Mouse (Mus musculus) lung, embryonic 16.5 days (tissue): ENCODE measurements around the gene Kcnj10. TPM values are rescaled to one million over a fixed set of nuclear protein-coding genes. Genes with fewer than 3 reads are reported as not detected.

Experiments used
- ATAC-seq: fragments of 200-750 bp; cut with Nextera tagmentation; 2 replicates; pipeline ENCODE4 v1.8.0; 2017; ENCODE audit warnings: low read depth, mild to moderate bottlenecking, moderate library complexity
- H3K27ac ChIP-seq: fragments of 300-500 bp; sonication (generic); 2 replicates; pipeline ENCODE4 v1.5.1; 2014; ENCODE audit warnings: mild to moderate bottlenecking, control low read depth, low read length
- H3K27me3 ChIP-seq: fragments of 300-500 bp; sonication (generic); 2 replicates; pipeline ENCODE4 v1.6.1; 2014; ENCODE audit warnings: low read depth, low read length, mixed read lengths; ENCODE audit not compliant: control insufficient read depth, insufficient read depth
- H3K36me3 ChIP-seq: fragments of 300-500 bp; sonication (generic); 2 replicates; pipeline ENCODE4 v1.6.1; 2014; ENCODE audit warnings: low read length; ENCODE audit not compliant: control insufficient read depth, insufficient read depth
- H3K4me1 ChIP-seq: fragments of 300-500 bp; sonication (generic); replicated peaks from 2 replicates; pipeline ENCODE4 v1.6.1; 2014; ENCODE audit warnings: low read length, mixed read lengths; ENCODE audit not compliant: control insufficient read depth, insufficient read depth
- H3K4me2 ChIP-seq: fragments of 300-500 bp; sonication (generic); 2 replicates; pipeline ENCODE4 v1.6.1; 2014; ENCODE audit warnings: low read depth, low read length, control low read depth
- H3K4me3 ChIP-seq: fragments of 300-500 bp; sonication (generic); 2 replicates; pipeline ENCODE4 v1.5.1; 2014; ENCODE audit warnings: mild to moderate bottlenecking, low read length, control low read depth
- H3K9ac ChIP-seq: fragments of 300-500 bp; sonication (generic); 2 replicates; pipeline ENCODE4 v1.6.1; 2014; ENCODE audit warnings: low read length, control low read depth
- H3K9me3 ChIP-seq: fragments of 300-500 bp; sonication (generic); 2 replicates; pipeline ENCODE4 v1.6.1; 2016; ENCODE audit warnings: low read length; ENCODE audit not compliant: control insufficient read depth
- WGBS: fragments of 180-500 bp; shearing (Covaris S2); extraction: QIAGEN DNeasy Blood & Tissue Kit; methylation state at CpG from one replicate; pipeline ENCODE4 v1.1.7; 2014; 5-methylcytosine and 5-hydroxymethylcytosine counted together
- polyA plus RNA-seq: library from polyadenylated mRNA; unstranded; fragments of >200 nt; fragmentation: Nextera tagmentation; extraction: Ambion mirVana; gene quantifications from 2 replicates; pipeline ENCODE4 v1.2.1, GENCODE M21; 2015

Gene Kcnj10
- polyA plus RNA-seq, 1 experiment from 2014 or later: 0.20 TPM

- Histone ChIP-seq H3K9me3 (peaks cover 2% of the 10 kb centered on the region; the same call in 1 of the 2 replicates), H3K4me1 (peaks cover 5% of the 10 kb centered on the region; the same call in 1 of the 2 replicates), H3K27me3 (peaks cover 50% of the 10 kb centered on the region), H3K4me3 (no peak overlapping the region), H3K4me2 (no peak overlapping the region), H3K9ac (no peak overlapping the region), H3K36me3 (no peaks in the 10 kb centered on the region), H3K27ac (no peak overlapping the region)
- no peak for ATAC-seq
- WGBS: 82% methylated on average over 16 of the region's 16 CpGs
Observed at GRCm38 (mm10) chr1:172327206-172328001, 13.6 kb upstream of the Kcnj10 start.

DNA sequence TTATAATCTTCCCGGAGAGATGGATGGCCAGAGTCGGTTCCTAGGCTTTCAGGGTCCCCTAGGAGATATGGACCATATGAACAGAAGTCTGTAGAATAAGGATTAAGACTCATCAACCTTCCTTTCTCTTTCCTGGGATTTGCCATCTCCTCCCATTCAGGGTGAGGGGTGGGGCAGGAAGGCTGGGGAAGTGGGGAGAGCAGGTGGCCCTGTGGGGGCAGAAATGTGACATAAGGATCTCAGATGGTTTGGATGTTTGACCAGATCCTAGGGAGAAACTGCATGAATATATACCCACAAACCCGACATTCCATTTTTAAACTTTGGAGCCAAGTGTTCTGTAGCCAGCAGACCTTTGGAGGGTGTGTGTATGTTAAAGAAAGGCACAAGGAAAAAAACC, 13.0 kb upstream of the Kcnj10 start:
- Histone ChIP-seq H3K36me3 (no peaks in the 10 kb centered on the region), H3K4me1 (peaks cover 5% of the 10 kb centered on the region; the same call in 1 of the 2 replicates), H3K9ac (no peak overlapping the region), H3K27me3 (peaks cover 54% of the 10 kb centered on the region), H3K4me2 (no peak overlapping the region), H3K9me3 (peaks cover 2% of the 10 kb centered on the region; the same call in 1 of the 2 replicates), H3K4me3 (no peak overlapping the region), H3K27ac (no peak overlapping the region)
- 59% methylated on average over 3 of the region's 3 CpGs for WGBS
- ATAC-seq: no peak

GRCm38 (mm10) chr1:172328461-172328860, 12.5 kb upstream of the Kcnj10 start:
- H3K36me3 ChIP-seq: no peaks in the 10 kb centered on the region
- peaks cover 54% of the 10 kb centered on the region for H3K27me3 ChIP-seq
- peaks cover 5% of the 10 kb centered on the region; the same call in 1 of the 2 replicates for H3K4me1 ChIP-seq
- H3K27ac ChIP-seq: no peak overlapping the region
- H3K9me3 ChIP-seq: peaks cover 2% of the 10 kb centered on the region; the same call in 1 of the 2 replicates
- WGBS: 66% methylated on average over 7 of the region's 7 CpGs
- no peak overlapping the region for H3K9ac ChIP-seq
- ATAC-seq: no peak
- no peak overlapping the region for H3K4me2 ChIP-seq
- no peak overlapping the region for H3K4me3 ChIP-seq

DNA sequence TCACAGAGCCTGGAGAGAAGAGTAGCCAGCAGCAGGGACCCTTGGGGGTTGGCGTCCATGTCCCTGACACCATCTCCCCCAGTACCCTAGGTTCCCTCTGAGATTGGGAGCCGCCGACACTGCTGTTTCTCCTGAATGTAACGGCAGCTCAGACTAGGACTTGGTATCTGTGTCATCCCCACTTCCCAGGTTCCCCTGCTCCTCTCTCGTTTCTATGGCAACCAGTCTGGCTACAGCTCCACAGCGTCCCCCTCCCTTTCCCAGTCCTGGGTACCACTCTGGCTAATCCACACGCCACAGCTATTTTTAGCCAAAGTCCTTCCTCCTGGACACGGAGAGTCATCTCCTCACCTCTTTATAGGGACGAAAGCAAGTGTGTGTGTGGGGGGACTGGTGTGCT, 11.9 kb upstream of the Kcnj10 start, which contains the start of gene Kcnj9:
TSS of gene Kcnj9 (minus strand) at position 188 of the 400 bp plus-strand sequence.
- H3K27me3 ChIP-seq: peaks cover 54% of the 10 kb centered on the region

DNA sequence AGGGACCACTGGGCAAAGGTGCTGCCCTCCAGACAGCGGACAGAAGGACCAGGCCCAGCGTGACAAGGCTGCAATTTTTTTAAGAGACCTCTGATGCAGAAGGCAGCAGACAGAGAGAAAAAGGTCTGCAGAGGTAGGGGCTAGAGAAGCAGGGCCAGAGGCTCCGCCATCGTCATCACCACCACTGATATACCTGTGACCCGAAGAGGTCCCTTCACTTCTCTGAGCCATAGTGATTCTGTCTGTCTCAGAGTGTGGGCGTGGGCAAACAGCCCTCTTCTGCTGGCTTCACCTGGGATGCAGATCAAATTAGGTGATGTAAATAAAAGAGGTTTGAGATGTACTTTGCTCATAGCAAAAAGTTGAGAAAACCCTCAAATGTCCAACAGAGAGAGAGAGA, 11.4 kb upstream of the Kcnj10 start:
- Histone ChIP-seq H3K4me2 (no peak overlapping the region), H3K9ac (no peak overlapping the region), H3K27me3 (peaks cover 54% of the 10 kb centered on the region), H3K4me3 (no peak overlapping the region), H3K9me3 (peaks cover 2% of the 10 kb centered on the region; the same call in 1 of the 2 replicates), H3K36me3 (no peaks in the 10 kb centered on the region), H3K27ac (no peak overlapping the region), H3K4me1 (peaks cover 5% of the 10 kb centered on the region; the same call in 1 of the 2 replicates)
- 63% methylated on average over 6 of the region's 6 CpGs for WGBS
- no peak for ATAC-seq

More for the DNA sequence above, 11.9 kb upstream of the Kcnj10 start, which contains the start of gene Kcnj9:
- 19% methylated on average over 9 of the region's 9 CpGs for WGBS
- H3K4me1 ChIP-seq: peaks cover 5% of the 10 kb centered on the region; the same call in 1 of the 2 replicates
- H3K9ac ChIP-seq: no peak within 1 kb of the TSS
- no peak within 1 kb of the TSS for H3K4me2 ChIP-seq
- H3K4me3 ChIP-seq: no peak within 1 kb of the TSS
- peaks cover 2% of the 10 kb centered on the region; the same call in 1 of the 2 replicates for H3K9me3 ChIP-seq
- no peak within 1 kb of the TSS for H3K27ac ChIP-seq
- no peaks in the 10 kb centered on the region for H3K36me3 ChIP-seq
- no peak for ATAC-seq

- no peak for ATAC-seq
- no peak overlapping the region for H3K27ac ChIP-seq
- H3K9me3 ChIP-seq: peaks cover 2% of the 10 kb centered on the region; the same call in 1 of the 2 replicates
- H3K4me3 ChIP-seq: no peak overlapping the region
- H3K4me2 ChIP-seq: no peak overlapping the region
- peaks cover 37% of the 10 kb centered on the region for H3K27me3 ChIP-seq
- H3K4me1 ChIP-seq: no peaks in the 10 kb centered on the region
- WGBS: 70% methylated on average over 8 of the region's 8 CpGs
- H3K9ac ChIP-seq: no peak overlapping the region
- no peaks in the 10 kb centered on the region for H3K36me3 ChIP-seq
Observed at GRCm38 (mm10) chr1:172331422-172331947, 9.5 kb upstream of the Kcnj10 start.

GRCm38 (mm10) chr1:172332925-172333324, 8.1 kb upstream of the Kcnj10 start:
- H3K4me2 ChIP-seq: no peak overlapping the region
- WGBS: 65% methylated on average over 2 of the region's 2 CpGs
- no peak for ATAC-seq
- H3K27me3 ChIP-seq: peaks cover 22% of the 10 kb centered on the region
- no peak overlapping the region for H3K27ac ChIP-seq
- H3K36me3 ChIP-seq: no peaks in the 10 kb centered on the region
- H3K4me3 ChIP-seq: no peak overlapping the region
- H3K9me3 ChIP-seq: no peaks in the 10 kb centered on the region
- H3K9ac ChIP-seq: no peak overlapping the region
- H3K4me1 ChIP-seq: no peaks in the 10 kb centered on the region

GRCm38 (mm10) chr1:172333512-172333911, 7.5 kb upstream of the Kcnj10 start:
- Histone ChIP-seq H3K4me2 (no peak overlapping the region), H3K9ac (no peak overlapping the region), H3K36me3 (no peaks in the 10 kb centered on the region), H3K4me3 (no peak overlapping the region), H3K9me3 (no peaks in the 10 kb centered on the region), H3K27ac (no peak overlapping the region), H3K27me3 (peaks cover 16% of the 10 kb centered on the region), H3K4me1 (no peaks in the 10 kb centered on the region)
- ATAC-seq: no peak
- 17% methylated on average over 3 of the region's 3 CpGs for WGBS

GRCm38 (mm10) chr1:172335804-172336203, 5.2 kb upstream of the Kcnj10 start:
- Histone ChIP-seq H3K9me3 (no peaks in the 10 kb centered on the region), H3K4me2 (no peak overlapping the region), H3K4me1 (peaks cover 6% of the 10 kb centered on the region), H3K27ac (no peak overlapping the region), H3K9ac (no peak overlapping the region), H3K27me3 (peaks cover 9% of the 10 kb centered on the region), H3K4me3 (no peak overlapping the region), H3K36me3 (no peaks in the 10 kb centered on the region)
- ATAC-seq: no peak
- 68% methylated on average over 15 of the region's 15 CpGs for WGBS
